Mouse (Mus musculus): ENCODE results near the gene Inka1. TPM values are rescaled to one million over a fixed set of nuclear protein-coding genes. Genes with fewer than 3 reads are reported as not detected.

Gene Inka1
- polyA plus RNA-seq, 1 experiment, result 13.7 TPM

DNA sequence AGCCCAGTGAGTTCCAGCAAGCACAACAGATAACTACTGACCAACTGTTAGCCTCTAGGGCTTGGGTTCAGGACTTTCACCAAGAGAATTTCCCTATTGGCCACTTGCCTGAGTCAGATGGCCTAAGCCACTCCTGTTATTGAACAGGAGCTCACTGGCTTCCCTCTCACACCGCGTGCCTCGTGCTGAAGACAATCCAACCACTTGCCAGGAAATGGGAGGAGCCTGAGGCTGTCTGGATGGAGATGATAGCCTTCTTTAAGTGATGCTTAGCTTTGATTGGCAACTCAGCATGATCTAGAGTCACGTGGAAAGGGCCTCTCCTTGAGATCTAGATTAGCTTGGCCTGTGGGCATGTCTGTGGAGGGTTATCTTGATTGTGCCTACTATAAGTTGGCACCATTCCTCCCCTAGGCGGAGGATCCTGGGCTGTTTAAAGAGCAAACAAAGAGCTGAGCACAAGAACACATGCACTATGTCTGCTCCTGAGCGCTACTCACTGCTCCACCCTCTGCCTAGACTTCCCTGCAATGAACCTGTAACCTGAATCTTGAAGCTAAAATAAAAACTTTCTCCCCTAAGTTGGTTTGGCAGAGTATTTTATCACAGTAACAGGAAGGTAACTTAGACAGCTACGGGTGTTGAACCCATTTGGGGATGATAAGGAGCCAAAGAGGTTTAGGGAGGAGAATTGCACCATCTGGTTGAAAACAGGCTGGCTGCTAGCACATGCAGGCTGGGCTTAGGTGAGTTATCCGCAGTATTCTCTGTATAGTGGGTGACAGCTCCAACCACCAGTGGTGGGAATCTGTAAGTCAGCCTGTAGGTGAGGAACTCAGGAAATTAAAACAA lies 13.8 kb downstream of the Inka1 start:
- Histone ChIP-seq H3K4me1 (ENCODE audit: control insufficient read depth, insufficient read depth, low read length) (peaks cover 41% of the 10 kb centered on the region), H3K27ac (ENCODE audit: insufficient read depth, low read depth, low read length) (no peak overlapping the region), H3K4me3 (ENCODE audit: insufficient read depth, low read length) (no peak overlapping the region)
- TF ChIP-seq CTCF (IDR thresholded peaks at IDR 0.05; ENCODE audit: low read depth, low read length), result no peak
- TF ChIP-seq POLR2A (IDR thresholded peaks at IDR 0.05; ENCODE audit: borderline replicate concordance, low read depth, low read length), result no peak

DNA sequence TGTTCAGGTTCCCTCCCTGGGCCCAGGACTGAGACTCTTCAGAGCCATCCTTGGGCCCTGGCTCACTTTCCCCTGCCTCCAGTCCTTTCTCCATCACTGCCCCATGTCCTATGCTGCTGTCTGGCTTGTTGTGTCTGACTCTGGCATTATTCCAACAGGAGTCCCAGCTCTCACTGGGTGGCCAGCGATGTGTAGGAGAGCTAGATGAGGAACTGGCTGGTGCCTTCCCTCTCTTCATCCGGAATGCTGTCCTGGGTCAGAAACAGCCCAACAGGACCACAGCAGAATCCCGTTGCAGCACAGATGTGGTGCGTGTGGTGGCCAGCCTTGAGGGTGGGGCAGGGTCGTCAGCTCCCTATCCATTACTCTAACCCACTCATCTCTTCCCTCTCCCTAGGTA lies 15.4 kb downstream of the Inka1 start:
- Histone ChIP-seq H3K4me3 (ENCODE audit: insufficient read depth, low read length) (no peak overlapping the region), H3K4me1 (ENCODE audit: control insufficient read depth, insufficient read depth, low read length) (peaks cover 39% of the 10 kb centered on the region), H3K27ac (ENCODE audit: insufficient read depth, low read depth, low read length) (no peak overlapping the region)
- TF ChIP-seq CTCF (IDR thresholded peaks at IDR 0.05; ENCODE audit: low read depth, low read length) (no peak), POLR2A (IDR thresholded peaks at IDR 0.05; ENCODE audit: borderline replicate concordance, low read depth, low read length) (no peak)

DNA sequence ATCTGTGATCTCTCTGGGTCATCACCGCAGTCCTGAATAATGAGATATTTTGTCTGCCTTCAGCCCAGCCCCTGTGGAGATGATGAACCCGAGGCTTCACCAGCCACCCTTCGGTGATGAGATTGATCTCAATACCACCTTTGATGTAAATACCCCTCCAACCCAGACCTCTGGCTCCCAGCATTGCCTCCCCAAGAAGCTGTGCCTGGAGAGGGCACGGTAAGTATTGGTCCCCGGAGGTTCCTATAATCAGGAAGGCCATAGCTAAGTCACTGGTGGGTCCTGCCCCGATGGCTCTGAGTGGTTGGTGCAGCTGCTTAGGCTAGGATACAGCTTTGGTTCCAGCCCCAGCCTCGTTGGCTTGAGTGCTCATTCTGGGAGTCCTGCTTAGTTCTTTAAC lies 17.1 kb downstream of the Inka1 start:
- TF ChIP-seq CTCF (IDR thresholded peaks at IDR 0.05; ENCODE audit: low read depth, low read length), result no peak
- TF ChIP-seq POLR2A (IDR thresholded peaks at IDR 0.05; ENCODE audit: borderline replicate concordance, low read depth, low read length), result no peak
- Histone ChIP-seq H3K27ac (ENCODE audit: insufficient read depth, low read depth, low read length) (peak overlapping the region; percentile 17; the same call in 1 of the 2 replicates), H3K4me3 (ENCODE audit: insufficient read depth, low read length) (no peak overlapping the region), H3K4me1 (ENCODE audit: control insufficient read depth, insufficient read depth, low read length) (peaks cover 32% of the 10 kb centered on the region)

DNA sequence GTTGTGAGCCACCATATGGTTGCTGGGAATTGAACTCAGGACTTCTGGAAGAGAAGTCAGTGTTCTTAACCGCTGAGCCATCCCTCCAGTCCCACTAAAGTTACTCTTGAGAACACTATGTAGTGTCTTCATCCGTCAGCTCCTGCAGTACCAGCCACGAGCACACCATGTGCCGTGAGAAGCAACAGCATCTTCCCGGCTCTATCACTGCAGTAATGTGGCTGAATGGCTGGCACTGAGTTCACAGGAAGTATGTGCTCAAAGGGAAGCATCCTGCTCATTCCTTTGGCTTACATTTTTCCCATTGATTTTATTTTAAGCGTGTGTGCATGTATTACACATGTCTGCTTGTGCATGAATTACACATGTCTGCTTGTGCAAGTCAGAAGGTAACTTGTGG lies 18.2 kb downstream of the Inka1 start:
- Histone ChIP-seq H3K27ac (ENCODE audit: insufficient read depth, low read depth, low read length) (no peak overlapping the region), H3K4me3 (ENCODE audit: insufficient read depth, low read length) (no peak overlapping the region), H3K4me1 (ENCODE audit: control insufficient read depth, insufficient read depth, low read length) (peaks cover 32% of the 10 kb centered on the region)
- TF ChIP-seq CTCF (IDR thresholded peaks at IDR 0.05; ENCODE audit: low read depth, low read length), result no peak
- TF ChIP-seq POLR2A (IDR thresholded peaks at IDR 0.05; ENCODE audit: borderline replicate concordance, low read depth, low read length), result no peak

DNA sequence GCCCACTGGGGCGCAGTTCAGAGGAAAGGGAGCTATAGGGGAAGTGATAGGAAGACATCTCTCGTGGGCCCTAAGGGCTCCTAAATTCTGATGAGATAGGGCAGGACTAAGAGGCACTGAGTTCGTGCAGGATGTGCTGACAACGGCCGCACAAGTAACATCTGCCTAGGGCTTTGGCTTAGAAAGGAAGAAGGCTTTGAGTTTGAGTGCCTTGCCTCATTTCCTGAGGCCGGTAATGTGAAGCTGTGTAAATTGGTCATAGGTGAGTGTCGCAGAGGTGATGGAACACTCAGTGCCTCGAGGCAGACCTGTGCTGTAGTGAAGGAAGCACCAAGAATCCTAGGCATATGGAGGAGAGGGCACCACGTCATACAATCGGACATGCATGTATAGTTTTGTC lies 19.0 kb downstream of the Inka1 start:
- Histone ChIP-seq H3K4me1 (ENCODE audit: control insufficient read depth, insufficient read depth, low read length) (peaks cover 29% of the 10 kb centered on the region), H3K27ac (ENCODE audit: insufficient read depth, low read depth, low read length) (no peak overlapping the region), H3K4me3 (ENCODE audit: insufficient read depth, low read length) (no peak overlapping the region)
- TF ChIP-seq CTCF (IDR thresholded peaks at IDR 0.05; ENCODE audit: low read depth, low read length) (no peak), POLR2A (IDR thresholded peaks at IDR 0.05; ENCODE audit: borderline replicate concordance, low read depth, low read length) (no peak)

DNA sequence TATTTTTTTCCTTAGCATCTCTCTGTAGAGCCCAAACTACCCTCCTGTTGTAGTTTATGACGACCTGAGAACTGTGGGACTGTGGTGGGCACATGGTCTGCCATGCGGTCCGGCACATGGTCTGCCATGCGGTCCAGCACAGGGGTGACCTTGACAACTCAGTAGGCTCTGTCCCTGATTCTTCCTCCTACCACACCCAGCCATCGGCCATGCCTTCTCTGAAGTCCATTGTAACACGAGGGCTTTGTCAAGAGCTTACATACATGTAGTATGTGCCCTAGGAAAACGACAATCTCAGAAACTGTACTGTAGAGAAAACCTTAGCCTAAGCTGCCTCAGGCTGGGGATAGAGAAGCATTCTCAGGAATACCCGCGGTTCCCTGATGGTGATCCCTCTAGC lies 21.0 kb downstream of the Inka1 start:
- H3K27ac ChIP-seq (ENCODE audit: insufficient read depth, low read depth, low read length), result no peak overlapping the region
- peaks cover 20% of the 10 kb centered on the region for H3K4me1 ChIP-seq (ENCODE audit: control insufficient read depth, insufficient read depth, low read length)

DNA sequence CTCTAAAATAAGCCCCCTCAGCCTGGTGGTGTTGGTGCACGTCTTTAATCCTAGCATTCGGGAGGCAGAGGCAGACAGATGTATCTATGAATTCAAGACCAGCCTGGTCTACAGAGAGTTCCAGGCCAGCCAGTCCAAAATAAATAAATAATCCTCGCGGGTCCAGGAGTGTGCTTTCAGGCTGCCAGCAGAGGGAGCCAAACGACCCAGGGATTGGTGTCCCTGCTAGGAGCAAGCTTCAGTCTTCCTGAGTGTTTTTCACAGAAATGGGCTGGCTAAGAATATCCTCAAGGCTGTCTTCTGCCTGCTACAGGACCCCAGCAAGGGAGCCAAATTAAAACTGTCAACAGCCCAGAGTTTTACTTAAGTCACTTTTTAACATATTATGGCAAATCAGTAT lies 22.0 kb downstream of the Inka1 start:
- no peak overlapping the region for H3K4me3 ChIP-seq (ENCODE audit: insufficient read depth, low read length)
- peak overlapping the region; percentile 16; the same call in 1 of the 2 replicates for H3K27ac ChIP-seq (ENCODE audit: insufficient read depth, low read depth, low read length)
- peak; percentile 91 for TF ChIP-seq CTCF (IDR thresholded peaks at IDR 0.05; ENCODE audit: low read depth, low read length)
- no peak for TF ChIP-seq POLR2A (IDR thresholded peaks at IDR 0.05; ENCODE audit: borderline replicate concordance, low read depth, low read length)
- peaks cover 20% of the 10 kb centered on the region for H3K4me1 ChIP-seq (ENCODE audit: control insufficient read depth, insufficient read depth, low read length)

More for the DNA sequence above, 21.0 kb downstream of the Inka1 start:
- TF ChIP-seq CTCF (IDR thresholded peaks at IDR 0.05; ENCODE audit: low read depth, low read length) (no peak), POLR2A (IDR thresholded peaks at IDR 0.05; ENCODE audit: borderline replicate concordance, low read depth, low read length) (no peak)
- no peak overlapping the region for H3K4me3 ChIP-seq (ENCODE audit: insufficient read depth, low read length)

DNA sequence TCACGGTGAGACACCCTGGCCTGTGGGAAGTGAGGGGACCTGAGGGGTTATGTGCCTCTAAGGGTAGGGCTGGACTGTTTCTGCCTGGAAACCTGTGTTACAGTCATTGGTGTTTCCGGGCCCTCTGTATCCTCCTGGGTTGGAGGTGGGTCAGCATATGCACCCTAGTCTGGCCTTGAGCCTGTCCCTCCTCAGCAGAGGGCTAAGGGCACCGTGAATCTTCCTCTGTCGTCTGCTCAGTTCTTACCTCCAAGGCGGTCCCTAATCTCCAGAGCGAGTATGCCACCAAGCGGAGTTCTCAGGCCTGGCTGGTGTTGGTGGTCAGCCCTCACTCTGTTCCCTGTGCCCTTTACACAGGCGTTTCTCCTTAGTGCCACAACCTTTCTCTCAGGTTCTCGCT lies 22.8 kb downstream of the Inka1 start:
- H3K4me1 ChIP-seq (ENCODE audit: control insufficient read depth, insufficient read depth, low read length), result peaks cover 13% of the 10 kb centered on the region

DNA sequence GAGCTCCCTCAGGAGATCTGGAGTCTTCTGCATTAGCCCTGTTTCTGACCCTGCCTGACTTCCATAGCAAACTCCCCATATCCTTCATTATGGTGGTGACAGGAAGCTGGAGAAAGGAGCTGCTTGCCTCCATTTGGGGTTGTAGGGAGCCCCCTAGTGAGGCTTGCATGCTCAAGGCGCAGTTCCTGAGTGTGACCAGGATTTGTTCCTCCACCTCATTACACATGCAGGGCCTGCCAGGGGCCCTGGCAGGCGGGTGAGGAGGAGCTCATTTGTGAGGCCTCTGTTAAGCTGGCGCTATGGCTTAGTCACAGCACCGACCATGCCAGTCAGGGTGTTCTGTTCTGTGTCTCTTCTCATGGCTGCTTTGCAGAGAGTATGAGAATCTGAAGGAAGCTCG lies 23.8 kb downstream of the Inka1 start:
- Histone ChIP-seq H3K4me1 (ENCODE audit: control insufficient read depth, insufficient read depth, low read length) (peaks cover 6% of the 10 kb centered on the region), H3K4me3 (ENCODE audit: insufficient read depth, low read length) (no peak overlapping the region), H3K27ac (ENCODE audit: insufficient read depth, low read depth, low read length) (no peak overlapping the region)
- TF ChIP-seq POLR2A (IDR thresholded peaks at IDR 0.05; ENCODE audit: borderline replicate concordance, low read depth, low read length) (no peak), CTCF (IDR thresholded peaks at IDR 0.05; ENCODE audit: low read depth, low read length) (peak; percentile 31; the same call in 1 of the 2 replicates)

More for the DNA sequence above, 22.8 kb downstream of the Inka1 start:
- TF ChIP-seq POLR2A (IDR thresholded peaks at IDR 0.05; ENCODE audit: borderline replicate concordance, low read depth, low read length) (no peak), CTCF (IDR thresholded peaks at IDR 0.05; ENCODE audit: low read depth, low read length) (no peak)
- Histone ChIP-seq H3K4me3 (ENCODE audit: insufficient read depth, low read length) (no peak overlapping the region), H3K27ac (ENCODE audit: insufficient read depth, low read depth, low read length) (no peak overlapping the region)

DNA sequence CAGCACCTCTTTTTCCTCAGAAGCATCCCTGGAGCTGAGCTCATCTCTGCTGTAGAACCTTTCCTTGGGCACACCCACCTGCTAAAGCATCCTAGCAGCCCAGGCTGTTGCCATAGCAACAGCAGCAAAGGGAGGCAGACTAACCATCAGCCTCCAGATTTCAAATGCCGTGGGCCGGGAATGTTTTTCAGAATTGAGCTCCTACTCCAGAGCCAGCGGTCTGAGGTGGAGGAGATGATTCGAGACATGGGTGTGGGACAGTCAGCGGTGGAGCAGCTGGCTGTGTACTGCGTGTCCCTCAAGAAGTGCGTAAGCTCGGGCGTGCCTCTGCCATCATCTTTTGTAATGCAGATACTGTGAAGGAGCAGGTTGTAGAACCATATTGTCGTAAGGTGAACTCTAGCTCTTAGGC lies 24.3 kb downstream of the Inka1 start:
- Histone ChIP-seq H3K4me1 (ENCODE audit: control insufficient read depth, insufficient read depth, low read length) (peaks cover 4% of the 10 kb centered on the region), H3K27ac (ENCODE audit: insufficient read depth, low read depth, low read length) (no peak overlapping the region), H3K4me3 (ENCODE audit: insufficient read depth, low read length) (no peak overlapping the region)
- TF ChIP-seq CTCF (IDR thresholded peaks at IDR 0.05; ENCODE audit: low read depth, low read length) (no peak), POLR2A (IDR thresholded peaks at IDR 0.05; ENCODE audit: borderline replicate concordance, low read depth, low read length) (no peak)
